Mouse (Mus musculus) spleen, postnatal 10 days (tissue): Measurements from ENCODE around the gene Gm21970.
"Not testable (repeated sequence)": the region's sequence is repeated elsewhere in the genome, so short reads cannot be mapped to it uniquely, and the experiment has no call there.

Experiments
- DNase-seq, 2 experiments: peaks; one replicate each; pipeline ENCODE4 v3.0.0; 2021 to 2022; ENCODE audit warnings: low spot score in 2 of 2

The Gm21970 gene

DNA sequence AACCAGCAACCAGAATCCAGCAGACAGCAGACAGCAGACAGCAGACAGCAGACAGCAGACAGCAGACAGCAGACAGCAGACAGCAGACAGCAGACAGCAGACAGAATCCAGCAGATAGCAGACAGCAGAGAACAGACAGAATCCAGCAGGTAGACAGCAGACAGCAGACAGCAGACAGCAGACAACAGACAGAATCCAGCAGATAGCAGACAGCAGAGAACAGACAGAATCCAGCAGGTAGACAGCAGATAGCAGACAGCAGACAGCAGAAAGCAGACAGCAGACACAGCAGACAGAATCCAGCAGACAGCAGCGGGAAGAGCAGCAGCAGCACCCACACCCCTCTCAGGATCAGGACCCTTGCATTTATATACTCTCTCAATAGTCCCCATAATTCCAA, 47.1 kb downstream of the Gm21970 start:
- DNase-seq: not testable (repeated sequence)

- DNase-seq: peak; percentile 62 to 86
Observed at GRCm38 (mm10) chr16:91441366-91441765, 49.8 kb downstream of the Gm21970 start.

DNA sequence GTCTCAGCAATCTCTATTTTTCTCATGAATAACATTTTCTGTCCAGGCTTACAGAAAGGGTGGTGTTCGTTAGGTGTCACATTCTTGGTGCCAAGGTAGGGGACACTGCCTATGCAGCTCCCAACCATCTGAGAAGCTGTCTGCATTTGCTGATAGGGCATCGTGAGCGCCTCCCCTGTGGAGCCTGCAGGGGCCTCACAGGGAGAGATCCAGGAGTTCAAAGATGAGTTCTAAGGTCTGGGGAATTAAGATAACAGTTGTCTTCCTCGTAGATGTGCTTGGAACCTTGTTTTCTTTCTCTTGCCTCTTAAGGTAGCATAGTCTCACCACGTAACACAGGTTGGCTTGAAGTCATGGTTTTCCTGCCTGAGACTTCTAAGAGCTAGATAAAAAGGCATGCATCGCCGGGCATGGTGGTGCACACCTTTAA, 50.3 kb downstream of the Gm21970 start:
- peak; percentile 66 to 82 for DNase-seq

- DNase-seq: peak in 1 of 2 experiments; percentile 59
Observed at GRCm38 (mm10) chr16:91442446-91442845, 50.9 kb downstream of the Gm21970 start.

DNA sequence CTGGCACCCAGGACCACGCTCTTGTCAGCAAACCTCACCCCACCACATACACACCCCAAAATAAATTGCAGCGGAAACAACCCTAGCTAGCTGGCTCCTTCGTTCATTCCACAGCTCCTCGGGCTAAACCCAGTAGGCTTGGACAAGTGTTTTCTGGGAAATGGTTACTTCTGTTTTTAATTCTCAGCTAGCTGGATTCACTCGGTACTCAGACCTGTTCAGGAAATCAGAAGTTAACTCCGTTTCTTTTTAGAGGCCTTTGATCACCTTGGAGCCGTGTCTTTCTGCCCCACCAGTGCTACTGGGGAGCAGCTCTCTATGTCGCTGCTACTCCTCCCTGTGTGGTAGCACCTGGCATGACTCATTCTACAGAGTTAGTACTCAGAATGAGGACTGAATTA, 51.7 kb downstream of the Gm21970 start:
- peak in 1 of 2 experiments; percentile 26 for DNase-seq

DNA sequence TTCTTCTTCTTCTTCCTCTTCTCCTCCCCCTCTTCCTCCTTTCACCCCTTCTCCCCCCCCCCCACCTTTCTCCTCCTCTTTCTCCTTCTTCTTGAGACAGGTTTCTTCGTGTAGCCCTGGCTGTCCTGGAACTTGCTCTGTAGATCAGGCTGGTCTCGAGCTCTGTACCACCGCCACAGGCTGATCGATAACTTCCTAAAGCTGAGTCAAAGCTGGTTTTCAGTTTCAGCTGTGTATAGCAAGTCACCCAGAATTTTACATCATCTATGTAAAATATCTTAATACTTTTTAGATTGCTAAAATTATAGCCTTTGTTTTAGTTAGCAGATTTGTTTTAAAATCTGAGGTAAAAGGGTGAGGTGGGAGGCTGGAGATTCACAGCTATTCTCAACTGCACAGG, 53.3 kb downstream of the Gm21970 start:
- DNase-seq: no peak

DNA sequence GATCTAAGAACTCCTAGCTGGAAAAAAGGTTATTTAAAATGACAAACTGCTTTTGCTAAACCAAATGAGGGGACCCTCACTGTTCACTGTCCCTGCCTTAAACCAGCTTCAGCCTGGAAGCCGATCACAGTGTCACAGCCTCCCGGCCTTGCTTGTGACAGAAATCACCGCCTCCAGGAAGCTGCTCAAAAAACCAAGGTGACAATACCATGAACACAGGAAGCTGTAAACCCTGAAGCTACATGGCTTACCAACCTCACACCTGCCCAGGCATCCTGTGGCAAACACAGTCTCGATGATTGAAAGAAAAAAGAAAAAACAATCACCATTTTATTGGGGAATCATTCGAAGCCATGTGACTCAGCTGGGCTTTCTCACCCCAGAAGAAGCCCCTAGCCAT, 54.0 kb downstream of the Gm21970 start:
- peak in 1 of 2 experiments; percentile 42 for DNase-seq

GRCm38 (mm10) chr16:91446778-91447511, 55.4 kb downstream of the Gm21970 start:
- DNase-seq: peak in 1 of 2 experiments; percentile 59

- peak in 1 of 2 experiments; percentile 29 for DNase-seq
Observed at GRCm38 (mm10) chr16:91447512-91447900, 56.0 kb downstream of the Gm21970 start.

GRCm38 (mm10) chr16:91448088-91448487, 56.6 kb downstream of the Gm21970 start:
- peak in 1 of 2 experiments; percentile 22 for DNase-seq

DNA sequence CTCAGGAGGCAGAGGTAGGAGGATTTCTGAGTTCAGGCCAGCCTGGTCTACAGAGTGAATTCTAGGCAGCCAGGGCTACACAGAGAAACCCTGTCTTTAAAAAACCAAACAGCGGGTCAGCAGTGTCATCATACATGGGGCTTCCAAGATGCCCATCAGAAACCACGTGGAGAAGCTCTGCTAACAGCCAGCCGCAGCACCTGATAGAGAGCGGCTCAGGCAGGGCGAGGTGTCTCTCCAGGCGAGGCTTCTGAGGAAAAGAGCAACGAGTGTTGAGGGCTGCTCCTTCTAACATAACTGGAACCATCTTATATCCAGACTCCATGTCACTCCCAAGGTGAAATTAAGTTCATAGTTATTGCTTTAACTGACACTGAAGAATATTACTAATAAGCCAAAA, 57.4 kb downstream of the Gm21970 start:
- no peak for DNase-seq

GRCm38 (mm10) chr16:91450137-91451064, 58.9 kb downstream of the Gm21970 start:
- peak in 1 of 2 experiments; percentile 28 for DNase-seq

GRCm38 (mm10) chr16:91451949-91452348, 60.4 kb downstream of the Gm21970 start:
- DNase-seq: peak in 1 of 2 experiments; percentile 50

- DNase-seq: no peak
Observed at GRCm38 (mm10) chr16:91452363-91452896, 60.9 kb downstream of the Gm21970 start.

GRCm38 (mm10) chr16:91455868-91456267, 64.3 kb downstream of the Gm21970 start:
- no peak for DNase-seq

- DNase-seq: peak in 1 of 2 experiments; percentile 48
Observed at GRCm38 (mm10) chr16:91458301-91458746, 66.8 kb downstream of the Gm21970 start.

- peak in 1 of 2 experiments; percentile 29 for DNase-seq
Observed at GRCm38 (mm10) chr16:91458976-91459375, 67.5 kb downstream of the Gm21970 start.

- DNase-seq: no peak
Observed at GRCm38 (mm10) chr16:91459396-91459795, 67.9 kb downstream of the Gm21970 start.

GRCm38 (mm10) chr16:91459841-91460370, 68.4 kb downstream of the Gm21970 start:
- DNase-seq: peak in 1 of 2 experiments; percentile 74

DNA sequence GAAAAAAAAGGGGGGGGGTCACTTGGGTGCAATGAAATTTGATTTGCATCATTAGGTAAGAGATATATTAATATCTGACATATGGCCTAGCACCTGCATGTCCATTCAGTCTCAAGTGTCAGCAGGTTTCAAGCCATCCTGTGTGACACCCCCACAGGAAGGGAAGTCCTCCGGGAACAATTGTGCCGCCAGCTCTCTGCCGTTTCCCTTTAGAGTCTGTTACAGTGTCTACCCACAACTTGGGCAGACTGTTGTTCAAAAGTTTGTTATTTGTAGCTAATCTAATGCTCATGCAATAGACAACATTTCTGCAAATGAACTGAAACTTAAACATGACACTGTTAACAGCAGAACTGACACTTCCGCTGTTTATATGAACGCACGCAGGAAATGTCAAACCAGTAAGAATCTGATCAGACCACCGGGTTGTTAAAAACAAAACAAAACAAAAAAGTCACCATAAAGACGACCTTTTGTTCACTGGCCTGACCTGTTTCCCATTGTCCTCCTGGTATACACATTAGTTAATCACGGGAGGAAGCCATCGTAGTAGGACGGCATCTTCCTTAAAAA, 69.6 kb downstream of the Gm21970 start:
- DNase-seq: no peak

DNA sequence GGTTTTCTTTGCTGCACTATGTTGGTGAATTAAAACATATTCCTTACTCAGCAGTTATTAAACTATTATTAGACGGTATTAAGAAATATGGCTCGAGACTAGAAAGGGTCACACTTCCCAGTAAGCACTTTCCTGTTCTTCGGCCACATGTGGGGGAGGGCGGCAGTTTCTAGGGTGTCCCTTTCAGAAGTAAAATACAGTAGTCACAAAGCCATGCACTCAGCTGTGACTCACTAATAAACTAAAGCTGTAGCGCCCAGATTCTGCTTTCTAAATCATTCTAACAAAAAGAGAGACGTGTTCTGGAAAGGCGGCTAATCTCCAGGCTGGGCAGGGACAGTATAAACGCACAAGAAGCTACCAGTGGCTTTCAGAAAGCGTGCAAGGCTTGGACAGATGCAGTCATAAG, 70.3 kb downstream of the Gm21970 start:
- DNase-seq: no peak
